Mouse (Mus musculus): Measurements from ENCODE around the gene H2-Q4.
"Not testable (repeated sequence)": the region's sequence is repeated elsewhere in the genome, so short reads cannot be mapped to it uniquely, and the experiment has no call there.

The H2-Q4 gene

GRCm38 (mm10) chr17:35379369-35379728 lies at the start of gene H2-Q4:
H2-Q4 (plus strand) TSS chr17:35379617.
- DNase-seq (ENCODE audit: low read depth, low spot score), result peak; percentile 69

GRCm38 (mm10) chr17:35329714-35330113 lies 49.7 kb upstream of the H2-Q4 start:
- not testable (repeated sequence) for DNase-seq (ENCODE audit: low read depth, low spot score)

- not testable (repeated sequence) for DNase-seq (ENCODE audit: low read depth, low spot score)
Observed at GRCm38 (mm10) chr17:35331546-35331945, 47.9 kb upstream of the H2-Q4 start.

- DNase-seq (ENCODE audit: low read depth, low spot score), result no peak
Observed at GRCm38 (mm10) chr17:35342071-35342671, 37.2 kb upstream of the H2-Q4 start, which contains the start of gene H2-Q2. H2-Q2 (plus strand) TSS chr17:35342242.

- DNase-seq (ENCODE audit: low read depth, low spot score), result no peak
Observed at GRCm38 (mm10) chr17:35342711-35343476, 36.5 kb upstream of the H2-Q4 start.

- DNase-seq (ENCODE audit: low read depth, low spot score), result not testable (repeated sequence)
Observed at GRCm38 (mm10) chr17:35347659-35348058, 31.8 kb upstream of the H2-Q4 start.

GRCm38 (mm10) chr17:35353275-35353674 lies 26.1 kb upstream of the H2-Q4 start:
- not testable (repeated sequence) for DNase-seq (ENCODE audit: low read depth, low spot score)

- DNase-seq (ENCODE audit: low read depth, low spot score), result no peak
Observed at GRCm38 (mm10) chr17:35354071-35354470, 25.3 kb upstream of the H2-Q4 start.

GRCm38 (mm10) chr17:35357086-35357485 lies 22.3 kb upstream of the H2-Q4 start:
- no peak for DNase-seq (ENCODE audit: low read depth, low spot score)

GRCm38 (mm10) chr17:35358763-35359469 lies 20.5 kb upstream of the H2-Q4 start:
- no peak for DNase-seq (ENCODE audit: low read depth, low spot score)

- DNase-seq (ENCODE audit: low read depth, low spot score), result no peak
Observed at GRCm38 (mm10) chr17:35359470-35359862, 20.0 kb upstream of the H2-Q4 start.

GRCm38 (mm10) chr17:35379729-35380451 lies 473 bp downstream of the H2-Q4 start:
- DNase-seq (ENCODE audit: low read depth, low spot score), result no peak

- DNase-seq (ENCODE audit: low read depth, low spot score), result not testable (repeated sequence)
Observed at GRCm38 (mm10) chr17:35389796-35390195, 10.4 kb downstream of the H2-Q4 start.

- not testable (repeated sequence) for DNase-seq (ENCODE audit: low read depth, low spot score)
Observed at GRCm38 (mm10) chr17:35392671-35393070, 13.3 kb downstream of the H2-Q4 start.

GRCm38 (mm10) chr17:35393864-35394800 lies 14.7 kb downstream of the H2-Q4 start:
- not testable (repeated sequence) for DNase-seq (ENCODE audit: low read depth, low spot score)

GRCm38 (mm10) chr17:35396956-35397355 lies 17.5 kb downstream of the H2-Q4 start:
- DNase-seq (ENCODE audit: low read depth, low spot score), result not testable (repeated sequence)

GRCm38 (mm10) chr17:35413057-35413456 lies 33.6 kb downstream of the H2-Q4 start:
- DNase-seq (ENCODE audit: low read depth, low spot score), result not testable (repeated sequence)

GRCm38 (mm10) chr17:35415273-35416129 lies 36.1 kb downstream of the H2-Q4 start:
- not testable (repeated sequence) for DNase-seq (ENCODE audit: low read depth, low spot score)

- DNase-seq (ENCODE audit: low read depth, low spot score), result no peak
Observed at GRCm38 (mm10) chr17:35418772-35419171, 39.4 kb downstream of the H2-Q4 start.

- DNase-seq (ENCODE audit: low read depth, low spot score), result not testable (repeated sequence)
Observed at GRCm38 (mm10) chr17:35419564-35419963, 40.1 kb downstream of the H2-Q4 start.
